Mouse (Mus musculus): Measurements from ENCODE around the gene Elf1. TPM values are rescaled to one million over a fixed set of nuclear protein-coding genes. Genes with fewer than 3 reads are reported as not detected.
"Not testable (repeated sequence)": the region's sequence is repeated elsewhere in the genome, so short reads cannot be mapped to it uniquely, and the experiment has no call there.

Elf1 gene
- polyA plus RNA-seq, 1 experiment from 2014 or later = 3.3 TPM

DNA sequence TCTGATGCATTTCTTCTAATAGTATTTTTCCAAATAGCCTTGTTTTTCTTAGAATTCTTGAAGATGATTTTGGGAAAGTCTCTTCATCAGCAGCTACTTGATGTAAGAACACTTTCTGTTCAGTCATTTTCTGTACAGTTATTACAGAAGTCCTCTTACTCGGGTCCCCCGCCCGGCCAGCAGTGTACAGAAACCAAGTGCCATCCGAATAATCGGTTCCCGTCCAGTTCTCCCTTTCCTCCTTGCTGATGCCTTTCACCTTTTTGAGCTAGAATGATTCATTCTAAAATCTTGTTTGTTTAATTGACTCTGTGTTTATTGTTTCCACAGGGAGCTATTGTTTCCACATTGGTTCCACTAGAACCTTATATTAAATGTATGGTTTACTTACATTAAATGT is 49.8 kb downstream of the Elf1 start:
- H3K27me3 ChIP-seq = no peaks in the 10 kb centered on the region
- WGBS = 86% methylated on average over 6 of the region's 6 CpGs
- no peaks in the 10 kb centered on the region for H3K36me3 ChIP-seq
- no peak overlapping the region for H3K4me3 ChIP-seq
- ATAC-seq (replicated peaks) = no peak
- no peaks in the 10 kb centered on the region for H3K9me3 ChIP-seq
- H3K4me2 ChIP-seq (replicated peaks) = no peak overlapping the region
- H3K27ac ChIP-seq (replicated peaks) = no peak overlapping the region
- H3K9ac ChIP-seq (replicated peaks) = no peak overlapping the region
- H3K4me1 ChIP-seq = no peaks in the 10 kb centered on the region

- H3K27ac ChIP-seq (replicated peaks) = no peak overlapping the region
- no peaks in the 10 kb centered on the region for H3K9me3 ChIP-seq
- no peak overlapping the region for H3K4me3 ChIP-seq
- H3K4me2 ChIP-seq (replicated peaks) = no peak overlapping the region
- H3K27me3 ChIP-seq = no peaks in the 10 kb centered on the region
- no peak for ATAC-seq (replicated peaks)
- H3K4me1 ChIP-seq = no peaks in the 10 kb centered on the region
- no peak overlapping the region for H3K9ac ChIP-seq (replicated peaks)
- WGBS = 86% methylated on average over 8 of the region's 8 CpGs
- H3K36me3 ChIP-seq = no peaks in the 10 kb centered on the region
Observed at GRCm38 (mm10) chr14:79532036-79532776, 51.2 kb downstream of the Elf1 start.

DNA sequence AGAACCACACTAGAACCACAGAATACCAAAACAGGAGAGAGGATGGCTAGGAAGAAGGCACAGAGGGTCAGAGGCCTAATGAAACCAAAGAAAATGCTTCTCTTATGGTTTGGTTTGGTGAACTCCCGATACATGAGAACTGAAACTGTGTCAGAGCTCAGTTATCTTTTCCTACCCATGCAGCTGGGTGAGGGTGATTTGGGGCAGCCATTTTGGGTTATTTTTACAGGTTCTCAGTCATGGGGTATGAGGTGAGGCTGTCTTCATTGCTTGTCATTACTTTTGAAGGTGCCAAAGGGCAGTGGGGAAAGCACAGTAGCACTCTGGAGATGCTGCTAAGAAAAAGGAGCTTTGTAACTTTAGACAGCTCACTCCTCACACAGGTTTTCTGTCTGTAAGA is 52.4 kb downstream of the Elf1 start:
- no peak for ATAC-seq (replicated peaks)
- no peaks in the 10 kb centered on the region for H3K36me3 ChIP-seq
- no peak overlapping the region for H3K9ac ChIP-seq (replicated peaks)
- H3K4me3 ChIP-seq = no peak overlapping the region
- no peaks in the 10 kb centered on the region for H3K27me3 ChIP-seq
- no peaks in the 10 kb centered on the region for H3K9me3 ChIP-seq
- 76% methylated on average over 1 of the region's 1 CpGs for WGBS
- H3K27ac ChIP-seq (replicated peaks) = no peak overlapping the region
- no peak overlapping the region for H3K4me2 ChIP-seq (replicated peaks)
- H3K4me1 ChIP-seq = no peaks in the 10 kb centered on the region

GRCm38 (mm10) chr14:79534206-79534605 is 53.2 kb downstream of the Elf1 start:
- no peak overlapping the region for H3K4me2 ChIP-seq (replicated peaks)
- ATAC-seq (replicated peaks) = no peak
- H3K4me1 ChIP-seq = no peaks in the 10 kb centered on the region
- 87% methylated on average over 3 of the region's 3 CpGs for WGBS
- no peaks in the 10 kb centered on the region for H3K36me3 ChIP-seq
- no peaks in the 10 kb centered on the region for H3K27me3 ChIP-seq
- no peak overlapping the region for H3K4me3 ChIP-seq
- H3K27ac ChIP-seq (replicated peaks) = no peak overlapping the region
- H3K9me3 ChIP-seq = no peaks in the 10 kb centered on the region
- no peak overlapping the region for H3K9ac ChIP-seq (replicated peaks)

DNA sequence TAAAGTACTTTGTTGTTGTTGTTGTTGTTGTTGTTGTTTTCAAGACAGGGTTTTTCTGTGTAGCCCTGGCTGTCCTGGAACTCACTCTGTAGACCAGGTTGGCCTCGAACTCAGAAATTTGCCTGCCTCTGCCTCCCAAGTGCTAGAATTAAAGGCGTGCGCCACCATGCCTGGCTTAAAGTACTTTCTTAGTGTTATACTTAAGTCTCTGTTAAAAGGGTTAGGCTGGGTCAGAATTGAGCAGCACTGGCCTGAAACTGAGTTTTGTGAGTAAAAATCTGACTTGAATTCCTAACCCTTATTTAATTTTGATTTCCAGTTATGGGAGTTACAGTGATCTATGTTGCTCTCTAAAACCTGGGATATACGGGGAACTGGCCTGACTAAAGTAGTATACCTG is 53.7 kb downstream of the Elf1 start:
- ATAC-seq (replicated peaks); H3K4me2 ChIP-seq (replicated peaks); H3K4me3 ChIP-seq; H3K9ac ChIP-seq (replicated peaks); H3K4me1 ChIP-seq; H3K9me3 ChIP-seq; H3K27ac ChIP-seq (replicated peaks); H3K27me3 ChIP-seq; H3K36me3 ChIP-seq: not testable (repeated sequence)
- WGBS = 97% methylated on average over 4 of the region's 4 CpGs

DNA sequence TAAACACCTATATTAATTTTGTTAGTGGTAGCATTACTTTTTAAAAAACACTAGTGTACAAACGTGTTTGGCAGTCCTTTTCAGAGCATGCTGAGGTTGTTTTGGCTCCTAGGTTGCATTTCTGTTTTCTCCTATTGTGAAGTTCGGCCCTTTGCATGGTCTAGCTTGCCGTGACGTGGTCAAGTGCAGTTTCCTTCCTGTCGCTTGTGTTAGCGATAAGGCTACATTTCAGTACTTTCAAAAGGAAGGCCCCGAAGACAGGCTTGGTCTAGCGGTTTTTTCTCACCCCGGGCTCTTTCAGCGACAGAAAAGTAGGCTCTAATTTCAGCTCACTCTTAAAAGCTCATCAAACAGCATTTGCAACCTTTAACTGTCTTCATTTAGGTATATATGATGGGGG is 54.3 kb downstream of the Elf1 start:
- no peak overlapping the region for H3K9ac ChIP-seq (replicated peaks)
- no peaks in the 10 kb centered on the region for H3K4me1 ChIP-seq
- no peak overlapping the region for H3K4me3 ChIP-seq
- WGBS = 80% methylated on average over 10 of the region's 10 CpGs
- no peaks in the 10 kb centered on the region for H3K9me3 ChIP-seq
- no peaks in the 10 kb centered on the region for H3K27me3 ChIP-seq
- H3K27ac ChIP-seq (replicated peaks) = no peak overlapping the region
- no peak for ATAC-seq (replicated peaks)
- H3K36me3 ChIP-seq = no peaks in the 10 kb centered on the region
- no peak overlapping the region for H3K4me2 ChIP-seq (replicated peaks)

DNA sequence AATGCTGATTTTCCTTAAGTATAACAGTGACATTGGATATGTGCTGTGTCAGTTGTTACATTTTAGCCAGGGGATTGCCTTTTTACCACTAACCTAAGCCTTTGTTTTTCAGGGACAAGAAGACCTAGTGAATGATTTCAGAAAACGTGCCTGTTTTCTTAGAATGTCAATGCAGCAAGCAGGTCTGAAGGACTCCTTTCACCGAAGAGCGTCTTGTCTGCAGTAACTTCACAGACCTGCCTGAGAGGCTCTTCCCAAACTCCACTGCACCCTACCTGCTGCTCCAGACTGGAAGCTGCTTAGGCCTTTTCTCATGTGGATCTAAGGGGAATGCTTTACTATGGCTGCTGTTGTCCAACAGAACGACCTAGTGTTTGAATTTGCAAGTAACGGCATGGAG is 55.0 kb downstream of the Elf1 start:
- Histone ChIP-seq H3K9me3 (no peaks in the 10 kb centered on the region), H3K4me1 (no peaks in the 10 kb centered on the region), H3K4me2 (replicated peaks) (no peak overlapping the region), H3K27me3 (no peaks in the 10 kb centered on the region), H3K36me3 (no peaks in the 10 kb centered on the region), H3K4me3 (no peak overlapping the region), H3K27ac (replicated peaks) (no peak overlapping the region), H3K9ac (replicated peaks) (no peak overlapping the region)
- 76% methylated on average over 5 of the region's 5 CpGs for WGBS
- no peak for ATAC-seq (replicated peaks)

- ATAC-seq (replicated peaks) = no peak
- no peaks in the 10 kb centered on the region for H3K4me1 ChIP-seq
- no peaks in the 10 kb centered on the region for H3K36me3 ChIP-seq
- H3K9me3 ChIP-seq = no peaks in the 10 kb centered on the region
- no peak overlapping the region for H3K27ac ChIP-seq (replicated peaks)
- no peak overlapping the region for H3K9ac ChIP-seq (replicated peaks)
- H3K27me3 ChIP-seq = no peaks in the 10 kb centered on the region
- 79% methylated on average over 3 of the region's 3 CpGs for whole genome bisulfite sequencing
- H3K4me3 ChIP-seq = no peak overlapping the region
- H3K4me2 ChIP-seq (replicated peaks) = no peak overlapping the region
Observed at GRCm38 (mm10) chr14:79536837-79537236, 55.8 kb downstream of the Elf1 start.

GRCm38 (mm10) chr14:79537463-79537862 is 56.5 kb downstream of the Elf1 start:
- ATAC-seq (replicated peaks) = no peak
- no peak overlapping the region for H3K27ac ChIP-seq (replicated peaks)
- H3K36me3 ChIP-seq = no peaks in the 10 kb centered on the region
- H3K9ac ChIP-seq (replicated peaks) = no peak overlapping the region
- H3K4me1 ChIP-seq = no peaks in the 10 kb centered on the region
- H3K4me2 ChIP-seq (replicated peaks) = no peak overlapping the region
- no peaks in the 10 kb centered on the region for H3K9me3 ChIP-seq
- H3K27me3 ChIP-seq = no peaks in the 10 kb centered on the region
- H3K4me3 ChIP-seq = no peak overlapping the region
- 89% methylated on average over 5 of the region's 5 CpGs for WGBS

DNA sequence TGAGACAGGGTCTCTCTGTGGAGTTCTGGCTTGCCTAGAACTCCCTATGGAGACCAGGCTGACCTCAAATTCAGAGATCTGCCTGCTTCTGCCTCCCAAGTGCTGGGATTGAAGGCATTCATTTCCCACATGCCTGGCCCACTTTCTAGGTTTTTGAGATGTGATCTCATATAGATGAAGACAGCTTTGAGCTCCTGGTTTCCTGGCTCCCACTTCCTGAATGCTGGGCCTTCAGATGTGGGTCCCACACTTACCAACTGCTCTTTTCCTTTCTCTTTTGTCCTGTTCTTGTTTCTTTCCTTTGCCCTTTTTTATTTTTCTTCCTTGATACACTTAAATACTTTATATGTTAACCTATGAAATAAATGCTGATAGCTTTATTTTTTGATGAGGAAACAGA is 56.9 kb downstream of the Elf1 start:
- H3K27ac ChIP-seq (replicated peaks) = no peak overlapping the region
- H3K9ac ChIP-seq (replicated peaks) = no peak overlapping the region
- no peak overlapping the region for H3K4me3 ChIP-seq
- no peaks in the 10 kb centered on the region for H3K4me1 ChIP-seq
- H3K9me3 ChIP-seq = no peaks in the 10 kb centered on the region
- no peak overlapping the region for H3K4me2 ChIP-seq (replicated peaks)
- no peaks in the 10 kb centered on the region for H3K27me3 ChIP-seq
- H3K36me3 ChIP-seq = no peaks in the 10 kb centered on the region
- ATAC-seq (replicated peaks) = no peak

DNA sequence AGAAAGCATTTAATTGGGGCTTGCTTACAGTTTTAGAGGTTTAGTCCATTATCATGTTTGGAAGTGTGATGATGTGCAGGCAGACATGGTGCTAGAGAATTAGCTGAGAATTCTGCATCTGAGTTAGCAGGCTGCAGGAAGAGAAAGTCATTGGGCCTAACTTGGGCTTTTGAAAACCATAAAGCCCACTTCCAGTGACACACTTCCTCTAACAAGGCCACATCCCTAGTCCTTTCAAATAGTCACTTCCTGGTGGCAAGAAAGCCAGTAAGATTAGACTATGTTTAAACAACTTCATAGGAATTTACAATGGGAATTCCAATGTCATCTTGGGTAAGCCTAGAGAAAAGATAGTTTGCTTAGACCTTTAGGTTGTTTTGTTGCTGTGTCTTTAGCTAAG is 60.6 kb downstream of the Elf1 start:
- no peaks in the 10 kb centered on the region for H3K36me3 ChIP-seq
- no peak overlapping the region for H3K27ac ChIP-seq (replicated peaks)
- ATAC-seq (replicated peaks) = no peak
- H3K9me3 ChIP-seq = no peaks in the 10 kb centered on the region
- no peaks in the 10 kb centered on the region for H3K27me3 ChIP-seq
- no peak overlapping the region for H3K9ac ChIP-seq (replicated peaks)
- no peaks in the 10 kb centered on the region for H3K4me1 ChIP-seq
- no peak overlapping the region for H3K4me2 ChIP-seq (replicated peaks)
- no peak overlapping the region for H3K4me3 ChIP-seq

DNA sequence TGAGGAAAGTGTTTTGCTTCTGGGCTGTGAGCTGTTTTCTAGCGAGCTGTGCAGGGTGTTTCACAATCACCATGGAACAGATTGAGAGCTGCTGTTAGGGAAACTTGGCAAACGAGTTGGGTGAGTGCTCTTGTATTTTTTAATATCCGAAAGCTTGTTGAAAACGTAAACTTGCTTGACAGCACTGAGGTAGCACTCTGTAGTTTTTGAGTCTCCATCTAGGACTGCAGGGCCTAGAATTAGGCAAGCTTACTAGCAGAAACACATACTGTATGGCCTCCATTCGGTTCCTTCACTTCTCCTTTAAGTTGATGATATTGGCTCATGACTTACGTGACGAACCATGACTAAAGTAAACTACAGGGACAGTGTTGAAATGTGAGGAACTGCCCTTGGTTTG is 68.3 kb downstream of the Elf1 start:
- no peak for ATAC-seq (replicated peaks)
- no peak overlapping the region for H3K4me2 ChIP-seq (replicated peaks)
- H3K9ac ChIP-seq (replicated peaks) = no peak overlapping the region
- no peaks in the 10 kb centered on the region for H3K9me3 ChIP-seq
- H3K27ac ChIP-seq (replicated peaks) = no peak overlapping the region
- no peaks in the 10 kb centered on the region for H3K4me1 ChIP-seq
- no peaks in the 10 kb centered on the region for H3K36me3 ChIP-seq
- no peak overlapping the region for H3K4me3 ChIP-seq
- 80% methylated on average over 7 of the region's 7 CpGs for WGBS
- H3K27me3 ChIP-seq = no peaks in the 10 kb centered on the region

GRCm38 (mm10) chr14:79551929-79552328 is 70.9 kb downstream of the Elf1 start:
- Histone ChIP-seq H3K9me3 (no peaks in the 10 kb centered on the region), H3K27ac (replicated peaks) (no peak overlapping the region), H3K9ac (replicated peaks) (no peak overlapping the region), H3K27me3 (no peaks in the 10 kb centered on the region), H3K36me3 (no peaks in the 10 kb centered on the region), H3K4me1 (no peaks in the 10 kb centered on the region), H3K4me3 (no peak overlapping the region), H3K4me2 (replicated peaks) (no peak overlapping the region)
- 95% methylated on average over 2 of the region's 2 CpGs for WGBS
- no peak for ATAC-seq (replicated peaks)
